Mouse (Mus musculus) heart, postnatal 0 days (tissue): ENCODE data around the gene Rom1.

Source experiments
- CTCF ChIP-seq: IDR thresholded peaks from 2 replicates; pipeline ENCODE4 v1.5.1; 2016; ENCODE audit warnings: antibody characterized with exemption, control low read depth, low read depth
- EP300 ChIP-seq: IDR thresholded peaks from 2 replicates; pipeline ENCODE4 v1.6.1; 2016; ENCODE audit warnings: antibody characterized with exemption, low read depth

GRCm38 (mm10) chr19:8899079-8899478 lies 30.1 kb downstream of the Rom1 start:
- TF ChIP-seq CTCF = no peak
- no peak for TF ChIP-seq EP300
